Mouse (Mus musculus): ENCODE results near the gene Sp6. TPM values are rescaled to one million over a fixed set of nuclear protein-coding genes. Genes with fewer than 3 reads are reported as not detected.

Sp6 gene
- polyA plus RNA-seq (2014; fragmentation: Nextera tagmentation; extraction: Ambion mirVana): 0.22 and 0.43 TPM in 2 replicates

GRCm38 (mm10) chr11:97013121-97013670 is at the start of gene Sp6:
Gene Sp6 (plus strand): TSS chr11:97013394.
- Histone ChIP-seq H3K27me3 (ENCODE audit: insufficient read depth, low read length) (peaks cover 35% of the 10 kb centered on the region), H3K27ac (ENCODE audit: low read depth) (peak within 1 kb of the TSS; percentile 9; the same call in 1 of the 2 replicates), H3K9me3 (ENCODE audit: low read depth, low read length) (no peaks in the 10 kb centered on the region), H3K9ac (no peak within 1 kb of the TSS), H3K4me2 (no peak within 1 kb of the TSS), H3K36me3 (ENCODE audit: insufficient read depth) (no peaks in the 10 kb centered on the region), H3K4me3 (ENCODE audit: low read depth, low read length) (no peak within 1 kb of the TSS), H3K4me1 (ENCODE audit: insufficient read depth) (0 out of 2 replicates have a peak, but pooled peaks cover 2% of the 10 kb centered on the region)
- DNase-seq (peak; percentile 48), ATAC-seq (ENCODE audit: insufficient read depth) (peak; percentile 73; the same call in 1 of the 2 replicates)
- no peak for TF ChIP-seq CTCF (IDR thresholded peaks at IDR 0.05; ENCODE audit: low read depth)
- 16% methylated on average over 8 of the region's 8 CpGs for WGBS

GRCm38 (mm10) chr11:96963580-96963979 is 49.6 kb upstream of the Sp6 start:
- no peaks in the 10 kb centered on the region for H3K9me3 ChIP-seq (ENCODE audit: low read depth, low read length)

GRCm38 (mm10) chr11:96966172-96966571 is 47.0 kb upstream of the Sp6 start:
- WGBS: 84% methylated on average over 3 of the region's 3 CpGs
- no peak overlapping the region for H3K27ac ChIP-seq (ENCODE audit: low read depth)
- TF ChIP-seq CTCF (IDR thresholded peaks at IDR 0.05; ENCODE audit: low read depth): no peak
- DNase-seq (no peak), ATAC-seq (ENCODE audit: insufficient read depth) (no peak)
- peaks cover 30% of the 10 kb centered on the region for H3K4me1 ChIP-seq (ENCODE audit: insufficient read depth)
- peaks cover 20% of the 10 kb centered on the region for H3K36me3 ChIP-seq (ENCODE audit: insufficient read depth)
- no peaks in the 10 kb centered on the region for H3K9me3 ChIP-seq (ENCODE audit: low read depth, low read length)
- H3K4me3 ChIP-seq (ENCODE audit: low read depth, low read length): no peak overlapping the region
- H3K27me3 ChIP-seq (ENCODE audit: insufficient read depth, low read length): no peaks in the 10 kb centered on the region
- no peak overlapping the region for H3K9ac ChIP-seq
- H3K4me2 ChIP-seq: no peak overlapping the region

More at GRCm38 (mm10) chr11:96963580-96963979, 49.6 kb upstream of the Sp6 start:
- no peak overlapping the region for H3K4me2 ChIP-seq
- TF ChIP-seq CTCF (IDR thresholded peaks at IDR 0.05; ENCODE audit: low read depth): peak; percentile 94
- no peaks in the 10 kb centered on the region for H3K27me3 ChIP-seq (ENCODE audit: insufficient read depth, low read length)
- peaks cover 44% of the 10 kb centered on the region for H3K36me3 ChIP-seq (ENCODE audit: insufficient read depth)
- no peak overlapping the region for H3K9ac ChIP-seq
- H3K4me1 ChIP-seq (ENCODE audit: insufficient read depth): peaks cover 9% of the 10 kb centered on the region
- DNase-seq: peak; percentile 95
- WGBS: 15% methylated on average over 8 of the region's 8 CpGs
- H3K4me3 ChIP-seq (ENCODE audit: low read depth, low read length): no peak overlapping the region
- peak; percentile 80 for ATAC-seq (ENCODE audit: insufficient read depth)
- no peak overlapping the region for H3K27ac ChIP-seq (ENCODE audit: low read depth)

- Histone ChIP-seq H3K9me3 (ENCODE audit: low read depth, low read length) (no peaks in the 10 kb centered on the region), H3K27ac (ENCODE audit: low read depth) (peak overlapping the region; percentile 68), H3K4me2 (peak overlapping the region; percentile 42), H3K27me3 (ENCODE audit: insufficient read depth, low read length) (no peaks in the 10 kb centered on the region), H3K4me3 (ENCODE audit: low read depth, low read length) (no peak overlapping the region), H3K9ac (peak overlapping the region; percentile 21), H3K36me3 (ENCODE audit: insufficient read depth) (peaks cover 12% of the 10 kb centered on the region), H3K4me1 (ENCODE audit: insufficient read depth) (peaks cover 30% of the 10 kb centered on the region)
- peak; percentile 41 for DNase-seq
- TF ChIP-seq CTCF (IDR thresholded peaks at IDR 0.05; ENCODE audit: low read depth): no peak
- no peak for ATAC-seq (ENCODE audit: insufficient read depth)
- WGBS: 76% methylated on average over 13 of the region's 13 CpGs
These were observed 46.2 kb upstream of the Sp6 start for GRCm38 (mm10) chr11:96966914-96967543.

GRCm38 (mm10) chr11:96967544-96968269 is 45.5 kb upstream of the Sp6 start:
- ATAC-seq (ENCODE audit: insufficient read depth): no peak
- Histone ChIP-seq H3K4me2 (peak overlapping the region; percentile 42), H3K27ac (ENCODE audit: low read depth) (peak overlapping the region; percentile 91)

GRCm38 (mm10) chr11:96968476-96968875 is 44.7 kb upstream of the Sp6 start:
- Histone ChIP-seq H3K27me3 (ENCODE audit: insufficient read depth, low read length) (no peaks in the 10 kb centered on the region), H3K9ac (no peak overlapping the region), H3K36me3 (ENCODE audit: insufficient read depth) (no peaks in the 10 kb centered on the region), H3K4me2 (no peak overlapping the region), H3K4me3 (ENCODE audit: low read depth, low read length) (no peak overlapping the region), H3K27ac (ENCODE audit: low read depth) (peak overlapping the region; percentile 91; the same call in 1 of the 2 replicates), H3K4me1 (ENCODE audit: insufficient read depth) (peaks cover 33% of the 10 kb centered on the region), H3K9me3 (ENCODE audit: low read depth, low read length) (no peaks in the 10 kb centered on the region)
- ATAC-seq (ENCODE audit: insufficient read depth) (no peak), DNase-seq (no peak)
- TF ChIP-seq CTCF (IDR thresholded peaks at IDR 0.05; ENCODE audit: low read depth): no peak
- WGBS: 23% methylated on average over 6 of the region's 6 CpGs

More at GRCm38 (mm10) chr11:96967544-96968269, 45.5 kb upstream of the Sp6 start:
- peaks cover 5% of the 10 kb centered on the region; the same call in 1 of the 2 replicates for H3K36me3 ChIP-seq (ENCODE audit: insufficient read depth)
- no peak for DNase-seq
- WGBS: 58% methylated on average over 11 of the region's 11 CpGs
- no peak for TF ChIP-seq CTCF (IDR thresholded peaks at IDR 0.05; ENCODE audit: low read depth)
- no peaks in the 10 kb centered on the region for H3K27me3 ChIP-seq (ENCODE audit: insufficient read depth, low read length)
- no peak overlapping the region for H3K4me3 ChIP-seq (ENCODE audit: low read depth, low read length)
- peaks cover 33% of the 10 kb centered on the region for H3K4me1 ChIP-seq (ENCODE audit: insufficient read depth)
- peak overlapping the region; percentile 21 for H3K9ac ChIP-seq
- H3K9me3 ChIP-seq (ENCODE audit: low read depth, low read length): no peaks in the 10 kb centered on the region
